Mouse (Mus musculus) heart, postnatal 0 days (tissue): Measurements from ENCODE around the gene Dram1. TPM values are rescaled to one million over a fixed set of nuclear protein-coding genes. Genes with fewer than 3 reads are reported as not detected.
A peak's percentile ranks its signal among the peaks of the same experiment; 100 is the strongest.

Experiments
- ATAC-seq: fragments of 200-750 bp; cut with Nextera tagmentation; 2 replicates; pipeline ENCODE4 v1.8.0; 2017; ENCODE audit warnings: low read depth, moderate number of reproducible peaks, moderate library complexity; ENCODE audit not compliant: insufficient read depth
- DNase-seq: peaks from one replicate; pipeline ENCODE4 v3.0.0-alpha.2; 2016; ENCODE audit warnings: low spot score
- H3K27ac ChIP-seq: fragments of 300-500 bp; sonication (generic); 2 replicates; pipeline ENCODE4 v1.5.1; 2014; ENCODE audit warnings: low read depth, mild to moderate bottlenecking
- H3K27me3 ChIP-seq: fragments of 300-500 bp; sonication (generic); 2 replicates; pipeline ENCODE4 v1.6.1; 2014; ENCODE audit warnings: low read length, mixed read lengths; ENCODE audit not compliant: control insufficient read depth, insufficient read depth
- H3K36me3 ChIP-seq: fragments of 300-500 bp; sonication (generic); replicated peaks from 2 replicates; pipeline ENCODE4 v1.6.1; 2014; ENCODE audit warnings: low read length, mixed read lengths; ENCODE audit not compliant: control insufficient read depth, insufficient read depth
- H3K4me1 ChIP-seq: fragments of 300-500 bp; sonication (generic); 2 replicates; pipeline ENCODE4 v1.6.1; 2014; ENCODE audit warnings: antibody characterized with exemption; ENCODE audit not compliant: control insufficient read depth, insufficient read depth
- H3K4me2 ChIP-seq: fragments of 300-500 bp; sonication (generic); 2 replicates; pipeline ENCODE4 v1.6.1; 2014; ENCODE audit warnings: low read depth, mild to moderate bottlenecking, low read length, moderate library complexity
- H3K4me3 ChIP-seq: fragments of 300-500 bp; sonication (generic); 2 replicates; pipeline ENCODE4 v1.5.1; 2014; ENCODE audit warnings: low read depth, low read length
- H3K9ac ChIP-seq: fragments of 300-500 bp; sonication (generic); replicated peaks from 2 replicates; pipeline ENCODE4 v1.6.1; 2014; ENCODE audit warnings: low read depth, low read length, mixed read lengths
- H3K9me3 ChIP-seq: fragments of 300-500 bp; sonication (generic); replicated peaks from 2 replicates; pipeline ENCODE4 v1.6.1; 2016; ENCODE audit warnings: low read length; ENCODE audit not compliant: control insufficient read depth
- CTCF ChIP-seq: IDR thresholded peaks from 2 replicates; pipeline ENCODE4 v1.5.1; 2016; ENCODE audit warnings: antibody characterized with exemption, control low read depth, low read depth
- EP300 ChIP-seq: IDR thresholded peaks from 2 replicates; pipeline ENCODE4 v1.6.1; 2016; ENCODE audit warnings: antibody characterized with exemption, low read depth
- WGBS: fragments of 180-500 bp; shearing (Covaris S2); extraction: QIAGEN DNeasy Blood & Tissue Kit; methylation state at CpG from one replicate; pipeline ENCODE4 v1.1.7; 2014; 5-methylcytosine and 5-hydroxymethylcytosine counted together
- polyA plus RNA-seq: library from polyadenylated mRNA; unstranded; fragments of >200 nt; fragmentation: Nextera tagmentation; extraction: Ambion mirVana; gene quantifications from 2 replicates; pipeline ENCODE4 v1.2.1, GENCODE M21; 2015
- total RNA-seq: library from RNA; depleted of rRNA; stranded (reverse); fragments of >200 nt; gene quantifications from 2 replicates; pipeline ENCODE4 v1.2.3, GENCODE M21; 2014; ENCODE audit warnings: low replicate concordance

Dram1 gene
- total and polyA plus RNA-seq, 2 experiments from 2014 or later = 1.5 to 1.8 TPM

DNA sequence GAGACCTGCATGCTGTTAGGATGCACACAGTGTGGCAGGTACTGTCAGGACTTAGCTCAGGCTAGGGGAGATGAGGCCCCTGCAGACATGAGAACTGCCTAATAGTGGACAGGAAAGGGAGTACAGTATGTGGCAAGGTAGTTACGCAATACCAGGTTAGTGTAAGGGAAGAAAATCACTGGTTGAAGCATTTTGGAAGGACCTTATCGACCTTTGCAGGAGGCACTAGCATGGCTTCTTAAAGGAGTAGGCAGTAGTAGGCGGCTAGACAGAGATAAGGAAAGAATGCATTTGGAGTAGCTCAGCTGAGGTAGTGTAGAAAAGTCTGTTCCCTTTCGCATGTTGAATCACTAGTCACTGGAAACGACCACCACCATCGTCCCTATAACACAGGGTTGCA lies 6.9 kb upstream of the Dram1 start:
- no peak overlapping the region for H3K4me2 ChIP-seq
- TF ChIP-seq EP300 (no peak), CTCF (no peak)
- 24% methylated on average over 6 of the region's 6 CpGs for WGBS
- H3K36me3 ChIP-seq = no peaks in the 10 kb centered on the region
- H3K9me3 ChIP-seq = no peaks in the 10 kb centered on the region
- H3K27me3 ChIP-seq = no peaks in the 10 kb centered on the region
- no peak overlapping the region for H3K9ac ChIP-seq
- no peak overlapping the region for H3K27ac ChIP-seq
- H3K4me1 ChIP-seq = peaks cover 57% of the 10 kb centered on the region
- no peak for DNase-seq
- H3K4me3 ChIP-seq = no peak overlapping the region
- ATAC-seq = no peak

DNA sequence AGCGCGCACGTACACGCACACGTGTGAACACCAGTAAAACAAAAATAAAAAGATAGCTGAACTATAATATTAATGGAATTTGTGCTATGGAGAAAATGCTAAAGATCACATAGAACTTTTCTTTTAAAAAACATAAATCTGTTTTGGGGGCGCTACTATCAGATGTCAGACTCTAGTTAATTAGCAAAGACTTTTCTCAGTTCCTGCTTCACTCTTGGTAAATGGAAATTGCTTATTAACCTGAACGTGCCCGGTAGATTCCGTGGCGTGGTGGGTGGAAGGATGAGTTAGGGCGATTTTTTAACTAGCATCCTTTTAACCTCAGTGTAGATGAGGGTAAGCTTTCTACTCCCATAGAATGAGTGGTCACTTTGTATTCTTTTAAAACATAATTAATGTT lies 6.4 kb upstream of the Dram1 start:
- peaks cover 54% of the 10 kb centered on the region for H3K4me1 ChIP-seq
- no peak for ATAC-seq
- no peaks in the 10 kb centered on the region for H3K27me3 ChIP-seq

DNA sequence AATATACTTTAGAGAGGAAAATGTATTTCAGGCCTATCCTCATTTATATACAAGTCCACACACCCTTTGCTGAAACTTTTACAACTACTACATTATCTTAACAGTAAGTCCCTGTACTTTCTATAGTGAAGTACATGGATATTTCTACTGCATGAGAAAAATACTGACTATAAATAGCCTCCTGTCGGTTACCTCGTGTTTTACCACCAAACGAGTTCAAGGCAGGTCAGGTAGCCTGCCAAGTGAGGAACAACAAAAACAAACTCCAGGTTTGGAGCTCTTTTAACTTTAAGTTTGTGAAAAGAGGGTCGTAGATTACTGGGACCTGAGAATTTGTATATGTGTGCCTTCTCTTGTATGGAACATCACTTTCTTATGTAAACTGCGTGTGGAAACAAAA lies 5.2 kb upstream of the Dram1 start:
- Histone ChIP-seq H3K9me3 (no peaks in the 10 kb centered on the region), H3K9ac (no peak overlapping the region), H3K27ac (peak overlapping the region; percentile 81), H3K4me3 (no peak overlapping the region), H3K36me3 (no peaks in the 10 kb centered on the region), H3K4me2 (no peak overlapping the region), H3K4me1 (peaks cover 42% of the 10 kb centered on the region), H3K27me3 (no peaks in the 10 kb centered on the region)
- ATAC-seq (0 out of 2 replicates have a peak, but pooled peaks have one; percentile 42), DNase-seq (no peak)
- TF ChIP-seq EP300 (no peak), CTCF (no peak)
- WGBS = 26% methylated on average over 5 of the region's 5 CpGs

More for the DNA sequence above, 6.4 kb upstream of the Dram1 start:
- DNase-seq = no peak
- Histone ChIP-seq H3K4me3 (no peak overlapping the region), H3K9ac (no peak overlapping the region), H3K9me3 (no peaks in the 10 kb centered on the region), H3K4me2 (no peak overlapping the region), H3K36me3 (no peaks in the 10 kb centered on the region), H3K27ac (no peak overlapping the region)
- 94% methylated on average over 11 of the region's 11 CpGs for WGBS
- no peak for TF ChIP-seq CTCF
- TF ChIP-seq EP300 = no peak

DNA sequence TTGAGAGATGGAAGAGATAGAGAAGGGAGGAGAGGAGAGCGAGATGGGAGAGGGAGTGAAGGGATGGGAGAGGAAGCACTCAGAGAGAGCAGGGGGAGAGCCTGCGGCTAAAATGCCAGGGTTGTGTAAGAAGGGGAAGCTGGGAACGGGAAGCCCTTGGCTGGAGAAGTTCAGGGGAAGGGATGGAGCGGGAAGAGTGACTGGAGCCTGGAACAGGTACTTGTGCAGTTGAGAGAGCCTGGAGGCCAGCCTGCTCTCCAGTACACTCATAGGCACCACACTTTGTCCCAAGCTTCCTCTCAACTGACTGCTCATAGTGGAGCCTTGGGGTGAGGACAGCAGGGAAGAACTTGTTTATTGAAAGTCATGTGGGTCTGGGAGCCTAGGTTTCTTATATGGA lies 4.6 kb upstream of the Dram1 start:
- Histone ChIP-seq H3K27ac (peak overlapping the region; percentile 81), H3K9ac (peak overlapping the region; percentile 30; the same call in 1 of the 2 replicates), H3K36me3 (no peaks in the 10 kb centered on the region), H3K4me3 (no peak overlapping the region), H3K4me2 (peak overlapping the region; percentile 12; the same call in 1 of the 2 replicates), H3K27me3 (no peaks in the 10 kb centered on the region), H3K4me1 (peaks cover 39% of the 10 kb centered on the region), H3K9me3 (no peaks in the 10 kb centered on the region)
- WGBS = 51% methylated on average over 4 of the region's 4 CpGs
- no peak for TF ChIP-seq EP300
- no peak for TF ChIP-seq CTCF
- DNase-seq (no peak), ATAC-seq (no peak)

DNA sequence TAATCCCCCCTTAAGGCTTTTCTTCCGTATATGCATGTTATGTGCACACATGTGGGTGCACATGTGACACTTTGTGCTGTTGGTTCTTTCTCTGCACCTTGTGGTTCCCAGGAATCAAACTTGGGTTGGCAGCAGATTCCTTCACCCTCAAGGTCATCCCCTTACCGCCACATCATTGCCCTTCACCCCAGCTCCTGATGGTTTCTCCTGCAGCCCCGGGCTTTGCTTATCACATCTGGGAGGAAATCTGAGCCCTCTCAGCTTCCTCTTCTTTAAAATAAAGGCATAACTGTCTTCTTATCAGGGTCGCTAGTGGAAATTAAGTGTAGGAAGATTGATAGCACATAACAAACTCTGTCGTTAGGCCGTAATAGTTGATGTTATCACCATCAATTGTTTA lies 3.1 kb upstream of the Dram1 start:
- 40% methylated on average over 6 of the region's 6 CpGs for WGBS

DNA sequence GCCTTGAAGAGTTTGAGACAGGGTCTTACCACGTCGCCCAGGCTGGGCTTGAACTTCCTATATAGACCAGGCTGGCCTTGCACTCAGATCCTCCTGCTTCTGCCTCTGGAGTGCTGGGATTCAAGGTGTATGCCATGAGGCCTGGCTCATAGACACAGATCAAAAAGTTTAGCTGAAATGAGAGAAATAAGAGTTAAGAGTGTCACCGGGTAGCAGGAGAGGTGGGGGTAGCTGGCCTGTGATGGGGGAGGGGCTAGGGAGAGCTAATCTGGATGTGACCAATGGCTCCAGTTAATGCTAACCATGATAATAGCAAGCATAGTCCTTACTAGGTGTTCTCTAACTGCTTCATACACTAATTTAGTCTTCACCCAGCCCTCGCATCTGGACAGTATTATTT lies 2.4 kb upstream of the Dram1 start:
- no peaks in the 10 kb centered on the region for H3K27me3 ChIP-seq
- no peak overlapping the region for H3K27ac ChIP-seq
- TF ChIP-seq CTCF (no peak), EP300 (no peak)
- H3K9ac ChIP-seq = no peak overlapping the region
- 0 out of 2 replicates have a peak overlapping the region, but pooled peaks have one; percentile 90 for H3K4me2 ChIP-seq
- 93% methylated on average over 4 of the region's 4 CpGs for WGBS
- no peak for DNase-seq
- no peaks in the 10 kb centered on the region for H3K36me3 ChIP-seq
- peaks cover 37% of the 10 kb centered on the region for H3K4me1 ChIP-seq
- no peaks in the 10 kb centered on the region for H3K9me3 ChIP-seq
- no peak for ATAC-seq
- no peak overlapping the region for H3K4me3 ChIP-seq

More for the DNA sequence above, 3.1 kb upstream of the Dram1 start:
- no peak for ATAC-seq
- no peaks in the 10 kb centered on the region for H3K27me3 ChIP-seq
- TF ChIP-seq CTCF = no peak
- TF ChIP-seq EP300 = no peak
- H3K36me3 ChIP-seq = no peaks in the 10 kb centered on the region
- H3K4me2 ChIP-seq = no peak overlapping the region
- no peak overlapping the region for H3K4me3 ChIP-seq
- no peaks in the 10 kb centered on the region for H3K9me3 ChIP-seq
- no peak overlapping the region for H3K27ac ChIP-seq
- no peak for DNase-seq
- H3K4me1 ChIP-seq = peaks cover 39% of the 10 kb centered on the region
- H3K9ac ChIP-seq = no peak overlapping the region
